Mouse (Mus musculus) C2C12 (cell line): ENCODE measurements around the gene Sertad2. TPM values are rescaled to one million over a fixed set of nuclear protein-coding genes. Genes with fewer than 3 reads are reported as not detected.

ENCODE experiments used
- H3K27me3 ChIP-seq: one replicate; pipeline ENCODE4 v1.6.1; 2011; ENCODE audit not compliant: control insufficient read depth, insufficient read depth, insufficient read length
- H3K36me3 ChIP-seq: one replicate; pipeline ENCODE4 v1.6.1; 2011; ENCODE audit not compliant: control insufficient read depth, insufficient read depth
- H3K4me3 ChIP-seq: one replicate; pipeline ENCODE4 v1.5.1; 2011; ENCODE audit warnings: mild to moderate bottlenecking, control low read depth; ENCODE audit not compliant: poor library complexity, insufficient read depth, severe bottlenecking
- H3K79me2 ChIP-seq: one replicate; pipeline ENCODE4 v1.6.1; 2011; ENCODE audit not compliant: control insufficient read depth, insufficient read depth
- H3K79me3 ChIP-seq: one replicate; pipeline ENCODE4 v1.6.1; 2011; ENCODE audit warnings: low read depth, control low read depth
- H3ac ChIP-seq: one replicate; pipeline ENCODE3; 2011; ENCODE audit warnings: low read depth; ENCODE audit not compliant: control insufficient read depth, insufficient read length
- CEBPB ChIP-seq: IDR thresholded peaks from one replicate; pipeline ENCODE4 v1.6.1; 2011; ENCODE audit warnings: low read depth, mild to moderate bottlenecking, control low read depth, moderate library complexity
- CTCF ChIP-seq: IDR thresholded peaks from one replicate; pipeline ENCODE4 v1.5.1; 2011; ENCODE audit not compliant: control insufficient read depth, insufficient read depth, insufficient read length
- FOSL1 ChIP-seq: IDR thresholded peaks from one replicate; pipeline ENCODE4 v1.8.0; 2011; ENCODE audit warnings: mild to moderate bottlenecking, low read length; ENCODE audit not compliant: poor library complexity, insufficient read depth, severe bottlenecking
- MAX ChIP-seq: IDR thresholded peaks from one replicate; pipeline ENCODE4 v1.6.1; 2011; ENCODE audit warnings: mild to moderate bottlenecking, control low read depth
- MYOD1 ChIP-seq: IDR thresholded peaks from one replicate; pipeline ENCODE4 v1.6.1; 2011; ENCODE audit warnings: low read depth; ENCODE audit not compliant: control insufficient read depth, insufficient read length
- MYOG ChIP-seq: IDR thresholded peaks from one replicate; pipeline ENCODE4 v1.6.1; 2011; ENCODE audit not compliant: control insufficient read depth, insufficient read length; ENCODE audit errors: extremely low read depth
- USF1 ChIP-seq: IDR thresholded peaks from one replicate; pipeline ENCODE4 v1.6.1; 2011; ENCODE audit warnings: low read depth, mild to moderate bottlenecking, control low read depth, moderate library complexity
- polyA plus RNA-seq: library from polyadenylated mRNA; unstranded; fragments of >200 nt; fragmentation: generic; extraction: Trizol; gene quantifications from one replicate; pipeline ENCODE4 v1.2.1, GENCODE M21; 2012; ENCODE audit warnings: missing spikeins

The Sertad2 gene
- polyA plus RNA-seq, 1 experiment: 15.5 TPM

GRCm38 (mm10) chr11:20531682-20531991 lies 11.4 kb upstream of the Sertad2 start:
- no peaks in the 10 kb centered on the region for H3K79me3 ChIP-seq
- H3K36me3 ChIP-seq: no peaks in the 10 kb centered on the region
- peaks cover 4% of the 10 kb centered on the region for H3K79me2 ChIP-seq
- peak overlapping the region; percentile 49 for H3K4me3 ChIP-seq
- no peaks in the 10 kb centered on the region for H3K27me3 ChIP-seq
- peak overlapping the region; percentile 38 for H3ac ChIP-seq
- no peak for TF ChIP-seq MYOD1
- no peak for TF ChIP-seq FOSL1
- no peak for TF ChIP-seq CTCF
- TF ChIP-seq USF1: no peak
- TF ChIP-seq MAX: no peak
- TF ChIP-seq MYOG: no peak
- TF ChIP-seq CEBPB: no peak

GRCm38 (mm10) chr11:20531992-20532881 lies 10.8 kb upstream of the Sertad2 start:
- no peaks in the 10 kb centered on the region for H3K36me3 ChIP-seq

GRCm38 (mm10) chr11:20533231-20533630 lies 9.8 kb upstream of the Sertad2 start:
- H3K79me3 ChIP-seq: no peaks in the 10 kb centered on the region

More at GRCm38 (mm10) chr11:20531992-20532881, 10.8 kb upstream of the Sertad2 start:
- H3K79me3 ChIP-seq: no peaks in the 10 kb centered on the region
- peaks cover 4% of the 10 kb centered on the region for H3K79me2 ChIP-seq
- peak overlapping the region; percentile 49 for H3K4me3 ChIP-seq
- TF ChIP-seq MYOG (no peak), MYOD1 (no peak), MAX (no peak), FOSL1 (no peak), CTCF (no peak)
- peak overlapping the region; percentile 38 for H3ac ChIP-seq
- no peaks in the 10 kb centered on the region for H3K27me3 ChIP-seq

DNA sequence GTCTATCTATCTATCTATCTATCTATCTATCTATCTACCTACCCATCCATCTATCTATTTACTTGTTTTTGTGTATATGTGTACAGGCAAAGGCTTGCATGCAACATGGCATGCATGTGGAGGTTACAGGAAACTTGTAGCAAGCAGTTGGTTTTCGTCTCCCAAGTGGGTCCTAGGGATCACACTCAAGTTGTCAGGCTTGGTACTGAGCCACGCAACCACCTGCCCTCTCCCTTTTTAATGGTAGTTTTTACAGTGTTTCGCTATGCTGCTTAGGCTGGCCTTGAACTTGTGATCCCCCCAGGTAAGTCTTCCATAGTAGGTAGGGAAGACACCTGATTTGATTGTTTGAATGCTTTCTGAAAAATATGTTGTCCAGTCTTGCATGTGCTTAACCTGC lies 5.8 kb upstream of the Sertad2 start:
- no peak overlapping the region for H3ac ChIP-seq
- no peak overlapping the region for H3K4me3 ChIP-seq
- H3K79me3 ChIP-seq: no peaks in the 10 kb centered on the region
- no peaks in the 10 kb centered on the region for H3K79me2 ChIP-seq
- no peaks in the 10 kb centered on the region for H3K36me3 ChIP-seq
- H3K27me3 ChIP-seq: no peaks in the 10 kb centered on the region
- TF ChIP-seq MYOG: no peak
- TF ChIP-seq MYOD1: no peak
- TF ChIP-seq FOSL1: no peak
- TF ChIP-seq MAX: no peak
- TF ChIP-seq CEBPB: no peak
- TF ChIP-seq USF1: no peak
- TF ChIP-seq CTCF: no peak

More at GRCm38 (mm10) chr11:20533231-20533630, 9.8 kb upstream of the Sertad2 start:
- TF ChIP-seq MAX: no peak
- TF ChIP-seq MYOD1: no peak
- no peak for TF ChIP-seq CTCF
- TF ChIP-seq FOSL1: no peak
- TF ChIP-seq CEBPB: no peak
- TF ChIP-seq MYOG: no peak
- no peak for TF ChIP-seq USF1
- H3K27me3 ChIP-seq: no peaks in the 10 kb centered on the region
- H3ac ChIP-seq: no peak overlapping the region
- no peaks in the 10 kb centered on the region for H3K36me3 ChIP-seq
- no peak overlapping the region for H3K4me3 ChIP-seq
- H3K79me2 ChIP-seq: peaks cover 4% of the 10 kb centered on the region

DNA sequence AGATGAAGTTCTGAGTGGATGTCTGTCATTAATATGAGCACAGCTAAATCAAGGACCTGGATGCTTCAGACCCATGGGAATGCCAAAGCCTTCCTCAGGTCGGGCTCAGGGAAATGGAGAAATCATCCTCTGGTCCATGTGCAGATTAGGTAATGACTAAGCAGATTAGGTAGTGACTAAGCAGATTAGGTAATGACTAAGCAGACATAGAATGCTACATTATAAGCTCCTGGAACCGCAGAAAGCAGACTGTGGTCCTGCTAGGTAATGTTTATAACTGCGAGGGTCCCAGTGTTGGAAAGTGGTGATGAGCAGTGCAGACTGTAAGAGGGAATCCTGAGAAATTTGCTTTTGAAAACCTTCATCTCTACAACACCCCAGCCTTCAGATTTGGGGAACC lies 4.6 kb upstream of the Sertad2 start:
- no peak overlapping the region for H3ac ChIP-seq
- peaks cover 3% of the 10 kb centered on the region for H3K79me2 ChIP-seq
- H3K79me3 ChIP-seq: no peaks in the 10 kb centered on the region
- TF ChIP-seq FOSL1 (no peak), CTCF (no peak), MAX (no peak), USF1 (no peak), MYOD1 (no peak), CEBPB (no peak), MYOG (no peak)
- no peaks in the 10 kb centered on the region for H3K27me3 ChIP-seq
- no peak overlapping the region for H3K4me3 ChIP-seq
- no peaks in the 10 kb centered on the region for H3K36me3 ChIP-seq
